Mouse (Mus musculus): Measurements from ENCODE around the gene Dcst1.

DNA sequence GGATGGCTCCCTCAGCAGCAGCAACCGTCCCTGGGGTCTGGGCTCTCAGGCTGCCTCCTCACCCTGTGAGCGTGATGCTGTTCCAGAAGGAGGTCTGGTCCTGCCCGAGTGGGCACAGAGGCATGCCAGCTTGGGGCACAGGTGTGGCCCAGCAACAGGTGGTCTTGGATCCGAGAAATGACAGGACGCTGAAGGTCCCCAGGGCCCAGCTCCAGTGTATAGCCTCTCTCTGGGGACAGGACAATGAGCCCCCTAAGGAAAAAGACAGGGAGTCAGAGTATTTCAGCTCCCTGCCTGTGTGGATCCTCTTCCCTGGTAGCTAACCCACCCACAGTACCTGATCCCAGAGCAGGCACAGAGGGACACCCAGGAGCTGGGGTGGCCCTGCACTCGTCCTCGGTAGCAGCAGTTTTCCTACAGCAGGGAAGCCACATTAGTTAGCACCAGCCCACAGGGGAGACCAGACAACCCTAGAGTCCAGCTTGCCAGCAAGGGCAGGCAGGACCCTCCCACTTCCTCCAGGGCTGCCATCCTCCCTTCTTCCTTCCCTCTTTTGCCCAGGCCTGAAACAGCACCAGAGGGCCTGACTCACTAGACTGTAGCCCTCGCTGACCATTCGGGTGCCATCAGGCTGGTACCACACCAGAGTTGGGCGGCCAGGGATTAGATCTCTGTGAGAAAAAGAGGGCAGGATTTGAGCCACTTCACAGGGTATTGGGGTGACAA lies 18.1 kb downstream of the Dcst1 start:
- TF ChIP-seq CTCF (conservative IDR thresholded peaks at IDR 0.05; ENCODE audit: low read length) (no peak), NANOG (IDR thresholded peaks at IDR 0.05; ENCODE audit: borderline replicate concordance, low read length) (no peak), POU5F1 (IDR thresholded peaks at IDR 0.05; ENCODE audit: borderline replicate concordance, low read length) (no peak)
